Mouse (Mus musculus): ENCODE measurements around the gene Gal3st1.

DNA sequence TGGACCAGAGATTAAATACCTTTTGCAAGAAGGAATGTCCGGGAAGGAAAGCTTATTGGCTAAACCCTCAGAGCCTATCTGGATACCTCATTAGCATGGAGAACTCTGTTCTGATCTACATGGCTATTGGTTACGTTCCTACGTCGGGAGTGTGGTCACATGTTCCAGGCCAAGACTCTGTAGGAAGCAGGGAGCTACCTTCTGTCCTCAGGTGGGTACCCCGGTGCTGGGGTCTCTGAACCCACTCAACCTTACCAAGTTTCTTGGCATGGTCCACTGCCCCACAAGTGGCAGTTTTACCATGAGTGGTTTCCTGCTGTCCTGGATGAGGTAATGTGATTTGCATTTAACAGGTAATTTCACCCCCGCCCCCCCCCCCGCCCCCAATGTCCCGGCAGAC is 43.6 kb downstream of the Gal3st1 start:
- TF ChIP-seq CTCF (IDR thresholded peaks at IDR 0.05; ENCODE audit: extremely low read depth, insufficient read depth, insufficient read length, insufficient replicate concordance) (no peak), POLR2A (IDR thresholded peaks at IDR 0.05; ENCODE audit: low read depth, low read length) (no peak)
